Mouse (Mus musculus) adipocyte (in vitro differentiated cells): ENCODE data around the gene Vps45.
"Not testable (repeated sequence)": the region's sequence is repeated elsewhere in the genome, so short reads cannot be mapped to it uniquely, and the experiment has no call there.

ENCODE experiments used
- DNase-seq: peaks from one replicate; pipeline ENCODE4 v3.0.0-alpha.2; 2016; ENCODE audit warnings: low spot score

The Vps45 gene

GRCm38 (mm10) chr3:95970661-95971060, 87.6 kb downstream of the Vps45 start:
- not testable (repeated sequence) for DNase-seq

- no peak for DNase-seq
Observed at GRCm38 (mm10) chr3:95969277-95969676, 89.0 kb downstream of the Vps45 start.

GRCm38 (mm10) chr3:95965518-95966451, 92.5 kb downstream of the Vps45 start:
- peak; percentile 30 for DNase-seq

GRCm38 (mm10) chr3:95963681-95964080, 94.6 kb downstream of the Vps45 start:
- DNase-seq = peak; percentile 28

- DNase-seq = no peak
Observed at GRCm38 (mm10) chr3:95963230-95963629, 95.0 kb downstream of the Vps45 start.

- not testable (repeated sequence) for DNase-seq
Observed at GRCm38 (mm10) chr3:95962182-95962581, 96.1 kb downstream of the Vps45 start.

GRCm38 (mm10) chr3:95959807-95960206, 98.5 kb downstream of the Vps45 start:
- DNase-seq = no peak

- no peak for DNase-seq
Observed at GRCm38 (mm10) chr3:95959082-95959481, 99.2 kb downstream of the Vps45 start.

- peak; percentile 75 for DNase-seq
Observed at GRCm38 (mm10) chr3:95957359-95958148, 100.7 kb downstream of the Vps45 start.

- no peak for DNase-seq
Observed at GRCm38 (mm10) chr3:95955318-95955717, 102.9 kb downstream of the Vps45 start.

- not testable (repeated sequence) for DNase-seq
Observed at GRCm38 (mm10) chr3:95954648-95955173, 103.6 kb downstream of the Vps45 start.

- DNase-seq = no peak
Observed at GRCm38 (mm10) chr3:95953522-95953921, 104.7 kb downstream of the Vps45 start.

- DNase-seq = no peak
Observed at GRCm38 (mm10) chr3:95953023-95953422, 105.2 kb downstream of the Vps45 start.

GRCm38 (mm10) chr3:95951566-95951965, 106.7 kb downstream of the Vps45 start:
- DNase-seq = not testable (repeated sequence)

GRCm38 (mm10) chr3:95950763-95951551, 107.3 kb downstream of the Vps45 start:
- peak; percentile 87 for DNase-seq
